Mouse (Mus musculus): ENCODE measurements around the gene Sytl2.

Sytl2 gene

DNA sequence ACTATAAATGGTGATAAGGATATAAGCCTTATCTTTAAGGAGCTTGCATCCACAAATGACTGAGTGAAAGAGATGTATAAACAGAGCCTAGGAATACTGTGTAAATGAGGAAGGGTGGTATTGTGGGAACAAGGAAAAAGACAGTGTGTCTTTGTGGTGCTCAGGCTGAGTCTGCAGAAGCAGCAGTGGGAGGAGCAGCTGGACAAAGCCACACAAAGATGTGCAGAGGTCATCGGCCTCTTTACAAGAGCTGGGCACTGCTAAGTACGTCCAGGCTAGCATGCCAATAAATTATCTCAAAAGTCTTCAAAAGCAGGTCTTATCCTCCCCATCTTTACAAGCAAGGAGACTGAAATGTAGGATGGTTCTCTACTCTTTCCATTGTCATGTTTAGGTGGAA is 53.9 kb downstream of the Sytl2 start:
- Histone ChIP-seq H3K4me3 (replicated peaks; ENCODE audit: low read length) (no peak overlapping the region), H3K9me3 (ENCODE audit: low read length) (no peaks in the 10 kb centered on the region), H3K27me3 (ENCODE audit: insufficient read depth, low read length) (no peaks in the 10 kb centered on the region), H3K4me1 (replicated peaks; ENCODE audit: low read depth, low read length) (no peaks in the 10 kb centered on the region), H3K36me3 (ENCODE audit: insufficient read depth, low read length) (no peaks in the 10 kb centered on the region)
- no peak for TF ChIP-seq NANOG (IDR thresholded peaks at IDR 0.05; ENCODE audit: borderline replicate concordance, low read length)
- TF ChIP-seq CTCF (conservative IDR thresholded peaks at IDR 0.05; ENCODE audit: low read length) = no peak
- TF ChIP-seq POU5F1 (IDR thresholded peaks at IDR 0.05; ENCODE audit: borderline replicate concordance, low read length) = no peak

DNA sequence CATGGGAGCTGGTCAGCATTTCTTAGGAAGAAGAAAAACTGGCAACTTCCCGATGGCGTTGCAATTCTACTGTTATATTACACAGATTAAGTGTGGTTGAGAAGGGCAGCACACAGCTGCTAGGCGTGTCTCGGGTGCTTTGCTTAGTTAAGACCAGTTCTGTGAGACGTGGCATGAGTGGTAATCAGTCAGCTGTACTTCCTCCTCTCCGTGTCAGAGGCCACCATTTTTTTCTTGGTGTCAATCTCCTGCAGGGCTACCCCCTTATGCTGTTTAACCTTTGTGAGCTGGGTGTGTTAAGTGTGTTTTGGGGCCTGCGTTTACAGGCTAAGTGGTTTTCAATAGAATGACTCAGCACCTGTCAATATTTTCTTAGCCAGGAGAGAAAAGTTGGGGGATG is 60.7 kb downstream of the Sytl2 start:
- no peaks in the 10 kb centered on the region for H3K4me1 ChIP-seq (replicated peaks; ENCODE audit: low read depth, low read length)
- TF ChIP-seq CTCF (conservative IDR thresholded peaks at IDR 0.05; ENCODE audit: low read length) = no peak
- no peak for TF ChIP-seq NANOG (IDR thresholded peaks at IDR 0.05; ENCODE audit: borderline replicate concordance, low read length)
- TF ChIP-seq POU5F1 (IDR thresholded peaks at IDR 0.05; ENCODE audit: borderline replicate concordance, low read length) = no peak

DNA sequence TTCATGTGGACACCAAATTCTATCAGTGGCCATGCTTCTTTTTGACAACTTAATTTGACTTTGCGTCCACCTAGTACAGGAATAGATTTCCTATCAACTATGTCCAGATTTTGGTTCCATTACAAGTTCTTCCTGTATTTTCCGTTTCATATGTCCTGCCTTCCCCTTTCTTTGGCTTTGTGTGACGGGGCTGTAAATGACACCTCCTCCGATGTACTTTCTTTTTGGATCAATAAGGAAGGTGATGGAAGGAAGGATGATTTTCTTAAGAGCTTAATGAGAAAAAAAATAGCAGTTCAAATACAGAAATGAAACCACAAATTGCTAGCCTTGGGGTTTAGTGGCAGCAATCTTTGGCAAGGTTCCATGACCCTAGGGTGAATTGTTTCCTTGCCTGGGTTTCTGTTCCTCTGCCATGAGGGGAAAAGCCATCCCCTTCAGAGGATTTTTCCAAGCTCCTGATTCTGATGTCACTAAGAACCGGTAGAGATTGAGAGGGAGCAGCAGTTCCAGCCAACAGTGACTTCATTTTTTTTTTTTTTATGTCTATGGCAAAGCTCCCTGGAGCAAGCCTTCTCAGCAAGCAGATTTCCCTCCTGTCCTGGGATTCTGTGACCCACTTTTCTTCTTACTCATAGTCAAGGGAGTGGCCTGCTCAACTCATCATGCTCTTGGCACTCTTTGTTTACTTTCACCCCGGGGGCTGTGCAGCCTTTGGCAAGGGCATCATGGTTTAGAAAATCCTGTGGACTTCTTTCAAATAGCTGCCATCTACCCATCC is 68.2 kb downstream of the Sytl2 start:
- H3K36me3 ChIP-seq (ENCODE audit: insufficient read depth, low read length) = no peaks in the 10 kb centered on the region
- H3K9me3 ChIP-seq (ENCODE audit: low read length) = no peaks in the 10 kb centered on the region
- H3K4me3 ChIP-seq (replicated peaks; ENCODE audit: low read length) = no peak overlapping the region
- no peak for TF ChIP-seq CTCF (conservative IDR thresholded peaks at IDR 0.05; ENCODE audit: low read length)
- no peaks in the 10 kb centered on the region for H3K27me3 ChIP-seq (ENCODE audit: insufficient read depth, low read length)
- no peaks in the 10 kb centered on the region for H3K4me1 ChIP-seq (replicated peaks; ENCODE audit: low read depth, low read length)

More for the DNA sequence above, 60.7 kb downstream of the Sytl2 start:
- no peak overlapping the region for H3K4me3 ChIP-seq (replicated peaks; ENCODE audit: low read length)
- H3K27me3 ChIP-seq (ENCODE audit: insufficient read depth, low read length) = no peaks in the 10 kb centered on the region
- H3K36me3 ChIP-seq (ENCODE audit: insufficient read depth, low read length) = no peaks in the 10 kb centered on the region
- H3K9me3 ChIP-seq (ENCODE audit: low read length) = no peaks in the 10 kb centered on the region

DNA sequence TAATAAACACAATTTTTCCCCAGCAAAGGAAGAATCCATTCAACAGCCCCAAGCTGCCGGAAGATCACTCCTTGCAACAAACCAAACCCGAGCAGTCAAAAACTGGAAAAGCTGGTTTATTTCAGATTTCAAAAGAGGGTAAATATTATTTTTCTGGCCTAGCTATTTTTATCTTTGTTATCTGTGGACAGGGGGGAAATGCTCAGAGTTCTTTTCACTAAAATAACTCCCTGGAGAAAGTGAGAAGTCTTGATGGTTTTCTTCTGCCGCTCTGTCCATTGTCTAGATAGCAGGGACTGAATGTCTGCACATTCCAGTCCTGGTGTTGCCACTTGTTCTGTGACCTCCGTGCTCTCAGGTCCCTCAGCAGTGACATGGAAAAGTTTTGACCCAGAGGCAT is 70.8 kb downstream of the Sytl2 start:
- Histone ChIP-seq H3K9me3 (ENCODE audit: low read length) (no peaks in the 10 kb centered on the region), H3K4me1 (replicated peaks; ENCODE audit: low read depth, low read length) (no peaks in the 10 kb centered on the region), H3K27me3 (ENCODE audit: insufficient read depth, low read length) (no peaks in the 10 kb centered on the region), H3K4me3 (replicated peaks; ENCODE audit: low read length) (no peak overlapping the region), H3K36me3 (ENCODE audit: insufficient read depth, low read length) (no peaks in the 10 kb centered on the region)
- TF ChIP-seq CTCF (conservative IDR thresholded peaks at IDR 0.05; ENCODE audit: low read length) = no peak
- no peak for TF ChIP-seq NANOG (IDR thresholded peaks at IDR 0.05; ENCODE audit: borderline replicate concordance, low read length)
- TF ChIP-seq POU5F1 (IDR thresholded peaks at IDR 0.05; ENCODE audit: borderline replicate concordance, low read length) = no peak

DNA sequence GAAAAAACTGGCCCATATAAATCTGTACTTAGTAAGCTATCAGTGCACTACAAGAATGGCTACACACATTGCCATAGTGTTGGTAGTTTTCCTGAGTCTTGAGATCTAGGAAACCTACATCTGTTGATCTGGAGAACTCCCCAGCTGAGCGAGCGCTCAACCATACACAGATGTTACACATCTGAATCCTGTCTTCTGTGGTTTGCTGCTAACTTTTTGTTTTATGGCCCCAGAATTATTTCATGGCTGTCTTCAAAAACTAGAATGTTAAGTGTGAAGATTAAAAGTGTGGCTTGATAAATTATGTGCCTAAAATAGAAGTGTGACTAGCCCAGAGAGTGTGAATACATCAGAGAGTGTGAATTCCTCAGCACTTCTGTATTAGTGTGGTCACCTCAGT is 82.4 kb downstream of the Sytl2 start:
- H3K4me1 ChIP-seq (replicated peaks; ENCODE audit: low read depth, low read length) = peaks cover 4% of the 10 kb centered on the region
- no peaks in the 10 kb centered on the region for H3K9me3 ChIP-seq (ENCODE audit: low read length)
- TF ChIP-seq POU5F1 (IDR thresholded peaks at IDR 0.05; ENCODE audit: borderline replicate concordance, low read length) (no peak), NANOG (IDR thresholded peaks at IDR 0.05; ENCODE audit: borderline replicate concordance, low read length) (no peak), CTCF (conservative IDR thresholded peaks at IDR 0.05; ENCODE audit: low read length) (no peak)
- no peak overlapping the region for H3K4me3 ChIP-seq (replicated peaks; ENCODE audit: low read length)
- H3K36me3 ChIP-seq (ENCODE audit: insufficient read depth, low read length) = no peaks in the 10 kb centered on the region
- no peaks in the 10 kb centered on the region for H3K27me3 ChIP-seq (ENCODE audit: insufficient read depth, low read length)

DNA sequence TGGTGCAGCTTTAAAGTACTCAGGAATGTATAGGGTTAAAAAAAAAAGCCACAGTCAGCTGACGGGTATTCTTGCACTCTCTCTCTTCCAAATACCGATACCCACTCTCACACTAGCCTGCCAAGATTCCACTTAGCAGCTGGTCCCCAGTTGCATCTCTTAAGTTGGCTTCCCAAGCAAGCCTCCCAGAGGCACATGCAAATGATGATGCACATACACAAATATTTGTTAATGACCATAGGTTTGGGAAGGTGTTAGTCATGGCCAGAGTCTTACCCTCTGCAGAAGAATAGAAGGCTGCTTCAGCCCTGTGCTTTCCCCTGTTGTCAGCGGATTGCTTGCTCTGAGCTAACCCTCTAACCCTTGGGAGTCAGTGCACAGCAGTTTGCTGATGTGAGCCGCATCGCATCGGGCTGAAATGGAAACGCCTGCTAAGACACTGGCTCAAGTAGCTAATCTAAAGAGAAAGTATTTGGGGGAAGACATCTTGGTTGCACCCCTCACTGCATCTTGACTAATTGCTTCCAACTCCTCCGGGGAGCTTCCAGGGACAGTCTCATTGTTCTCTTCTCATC is 84.9 kb downstream of the Sytl2 start:
- Histone ChIP-seq H3K27me3 (ENCODE audit: insufficient read depth, low read length) (no peaks in the 10 kb centered on the region), H3K9me3 (ENCODE audit: low read length) (no peaks in the 10 kb centered on the region), H3K4me3 (replicated peaks; ENCODE audit: low read length) (no peak overlapping the region), H3K36me3 (ENCODE audit: insufficient read depth, low read length) (no peaks in the 10 kb centered on the region), H3K4me1 (replicated peaks; ENCODE audit: low read depth, low read length) (peaks cover 4% of the 10 kb centered on the region)
- TF ChIP-seq POU5F1 (IDR thresholded peaks at IDR 0.05; ENCODE audit: borderline replicate concordance, low read length) = no peak
- no peak for TF ChIP-seq NANOG (IDR thresholded peaks at IDR 0.05; ENCODE audit: borderline replicate concordance, low read length)
- no peak for TF ChIP-seq CTCF (conservative IDR thresholded peaks at IDR 0.05; ENCODE audit: low read length)

DNA sequence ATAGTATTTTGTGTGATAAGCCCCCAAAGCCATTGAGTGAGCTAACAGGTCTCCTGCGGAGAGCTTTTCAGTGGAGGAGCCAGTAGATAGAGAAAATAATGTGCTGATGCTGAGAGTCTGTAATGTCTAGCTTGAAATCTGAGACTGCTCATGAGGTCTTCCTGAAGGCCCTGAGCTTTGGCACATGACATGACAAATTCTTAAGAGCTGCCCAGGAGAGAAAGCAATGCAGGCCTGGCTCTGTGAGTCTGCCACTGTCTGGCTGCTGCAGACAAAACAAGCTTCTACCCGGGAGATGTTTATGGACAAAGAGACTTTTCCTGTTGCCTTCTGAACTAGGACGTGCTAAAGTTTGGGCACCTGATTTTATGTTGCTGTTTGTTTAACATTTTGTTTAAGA is 87.7 kb downstream of the Sytl2 start:
- H3K4me3 ChIP-seq (replicated peaks; ENCODE audit: low read length) = no peak overlapping the region
- no peaks in the 10 kb centered on the region for H3K36me3 ChIP-seq (ENCODE audit: insufficient read depth, low read length)
- H3K9me3 ChIP-seq (ENCODE audit: low read length) = no peaks in the 10 kb centered on the region
- TF ChIP-seq CTCF (conservative IDR thresholded peaks at IDR 0.05; ENCODE audit: low read length) (no peak), POU5F1 (IDR thresholded peaks at IDR 0.05; ENCODE audit: borderline replicate concordance, low read length) (no peak), NANOG (IDR thresholded peaks at IDR 0.05; ENCODE audit: borderline replicate concordance, low read length) (no peak)
- H3K4me1 ChIP-seq (replicated peaks; ENCODE audit: low read depth, low read length) = peaks cover 4% of the 10 kb centered on the region
- H3K27me3 ChIP-seq (ENCODE audit: insufficient read depth, low read length) = no peaks in the 10 kb centered on the region

DNA sequence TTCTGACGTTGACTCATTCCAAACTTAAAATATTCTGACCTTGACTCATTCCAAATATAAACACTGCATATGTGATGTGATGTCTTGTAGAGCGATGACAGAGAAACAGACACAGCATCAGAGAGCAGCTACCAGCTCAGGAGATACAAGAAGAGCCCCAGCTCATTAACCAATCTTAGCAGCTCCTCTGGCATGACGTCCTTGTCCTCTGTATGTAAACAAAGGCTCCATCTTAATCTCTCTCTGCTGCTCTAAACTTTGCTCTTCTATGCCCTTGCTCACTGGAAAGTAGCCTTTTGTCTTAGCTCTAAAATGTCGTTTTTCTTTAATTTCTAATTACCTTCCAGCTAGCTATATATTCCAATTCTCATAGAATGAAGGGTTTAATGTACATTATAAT is 93.0 kb downstream of the Sytl2 start:
- TF ChIP-seq POU5F1 (IDR thresholded peaks at IDR 0.05; ENCODE audit: borderline replicate concordance, low read length) = no peak
- TF ChIP-seq NANOG (IDR thresholded peaks at IDR 0.05; ENCODE audit: borderline replicate concordance, low read length) = no peak
- TF ChIP-seq CTCF (conservative IDR thresholded peaks at IDR 0.05; ENCODE audit: low read length) = no peak
- no peaks in the 10 kb centered on the region for H3K27me3 ChIP-seq (ENCODE audit: insufficient read depth, low read length)
- no peaks in the 10 kb centered on the region for H3K4me1 ChIP-seq (replicated peaks; ENCODE audit: low read depth, low read length)
- H3K36me3 ChIP-seq (ENCODE audit: insufficient read depth, low read length) = no peaks in the 10 kb centered on the region
- H3K9me3 ChIP-seq (ENCODE audit: low read length) = no peaks in the 10 kb centered on the region
- H3K4me3 ChIP-seq (replicated peaks; ENCODE audit: low read length) = no peak overlapping the region

DNA sequence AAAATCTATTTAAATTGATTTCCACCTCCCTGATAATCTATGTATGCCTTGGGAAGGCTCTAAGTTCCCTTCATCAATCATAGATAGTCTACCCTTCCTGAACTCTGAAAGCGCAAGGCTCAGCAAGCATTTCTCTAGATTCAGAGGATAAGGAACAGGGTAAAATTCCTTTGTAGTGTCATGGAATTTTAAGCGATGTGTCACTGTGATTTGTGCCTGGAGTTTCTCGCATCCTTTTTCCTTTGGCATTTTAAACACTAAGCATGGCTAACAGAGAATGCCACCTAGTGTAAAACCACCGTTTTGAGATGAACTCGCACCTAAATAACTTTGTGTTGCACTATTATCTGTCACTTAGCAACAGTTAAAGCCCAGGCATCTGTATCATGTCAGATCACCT is 93.9 kb downstream of the Sytl2 start:
- Histone ChIP-seq H3K36me3 (ENCODE audit: insufficient read depth, low read length) (no peaks in the 10 kb centered on the region), H3K9me3 (ENCODE audit: low read length) (no peaks in the 10 kb centered on the region), H3K27me3 (ENCODE audit: insufficient read depth, low read length) (no peaks in the 10 kb centered on the region), H3K4me1 (replicated peaks; ENCODE audit: low read depth, low read length) (no peaks in the 10 kb centered on the region), H3K4me3 (replicated peaks; ENCODE audit: low read length) (no peak overlapping the region)
- TF ChIP-seq POU5F1 (IDR thresholded peaks at IDR 0.05; ENCODE audit: borderline replicate concordance, low read length) (no peak), NANOG (IDR thresholded peaks at IDR 0.05; ENCODE audit: borderline replicate concordance, low read length) (no peak), CTCF (conservative IDR thresholded peaks at IDR 0.05; ENCODE audit: low read length) (no peak)
